Mouse (Mus musculus): ENCODE measurements around the gene Gm28870. TPM values are rescaled to one million over a fixed set of nuclear protein-coding genes. Genes with fewer than 3 reads are reported as not detected.

The Gm28870 gene
- polyA plus RNA-seq (2017; shearing (Covaris generic)) = not detected

GRCm38 (mm10) chrY:50096976-50097375 is at the start of gene Gm28870:
Gm28870 (plus strand) TSS chrY:50097276.

